Mouse (Mus musculus) megakaryocyte, embryonic 14.5 days (primary cell): ENCODE results near the gene Ccdc146.

Source experiments
- FLI1 ChIP-seq: IDR thresholded peaks from 2 replicates; pipeline ENCODE4 v1.6.1; 2012; ENCODE audit warnings: low read length, inconsistent platforms, mixed read lengths
- GATA1 ChIP-seq: IDR thresholded peaks from 3 replicates; pipeline ENCODE4 v1.6.1; 2012; ENCODE audit warnings: mixed read lengths, low read length, inconsistent platforms, borderline replicate concordance

DNA sequence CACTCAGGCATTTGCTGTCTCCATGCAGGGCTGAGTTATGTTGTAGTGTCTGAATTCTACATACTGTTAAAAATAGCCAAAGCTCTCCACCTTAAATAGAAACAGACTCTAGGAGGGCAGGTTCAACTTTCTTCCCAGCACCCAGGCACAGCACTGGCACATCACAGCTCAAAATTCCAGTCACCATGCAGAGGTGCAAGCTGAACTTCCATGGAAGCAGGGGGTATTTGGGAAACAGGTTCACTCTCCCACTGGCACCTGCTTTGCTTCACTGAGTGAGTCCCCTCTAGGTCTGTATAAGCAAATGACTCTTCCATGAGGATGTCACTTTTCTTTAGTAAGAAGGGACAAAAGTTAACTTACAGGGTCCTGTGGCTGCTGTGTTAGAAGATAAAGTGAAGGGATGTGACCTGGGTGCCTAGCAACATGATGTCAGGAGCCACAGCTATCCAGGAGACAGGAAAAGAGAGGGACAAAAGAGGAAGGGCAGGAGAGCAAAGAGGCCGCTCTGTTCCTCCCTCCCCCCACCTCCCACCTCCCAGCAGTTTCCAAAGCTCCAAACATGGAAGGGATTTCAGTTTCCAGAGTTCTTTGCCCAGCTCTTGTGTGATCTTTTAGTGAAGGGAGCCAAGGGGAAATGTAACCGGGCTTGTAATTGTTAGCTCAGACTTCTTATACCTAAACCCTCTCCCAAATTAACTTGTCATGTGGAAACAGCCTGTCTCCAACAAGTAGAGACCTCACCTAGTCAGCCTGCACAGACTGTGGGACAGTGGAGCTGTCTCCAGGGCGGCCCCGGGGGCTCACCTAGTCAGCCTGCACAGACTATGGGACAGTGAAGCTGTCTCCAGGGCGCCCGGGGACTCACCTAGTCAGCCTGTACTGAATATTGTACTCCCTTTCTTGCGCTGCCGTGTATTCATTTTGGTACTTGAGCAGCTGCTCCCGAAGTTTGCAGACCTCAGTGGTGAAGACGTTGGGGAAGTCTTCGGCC lies 94.5 kb downstream of the Ccdc146 start:
- TF ChIP-seq GATA1 (no peak), FLI1 (no peak)
